Mouse (Mus musculus) natural killer cell, adult 2 months (primary cell): ENCODE data around the gene Mrps12.
"Not testable (repeated sequence)": the region's sequence is repeated elsewhere in the genome, so short reads cannot be mapped to it uniquely, and the experiment has no call there.

ENCODE experiments used
- DNase-seq, 2 experiments: peaks; one replicate each; pipeline ENCODE4 v3.0.0; 2022; ENCODE audit warnings: low spot score in 2 of 2

Mrps12 gene

DNA sequence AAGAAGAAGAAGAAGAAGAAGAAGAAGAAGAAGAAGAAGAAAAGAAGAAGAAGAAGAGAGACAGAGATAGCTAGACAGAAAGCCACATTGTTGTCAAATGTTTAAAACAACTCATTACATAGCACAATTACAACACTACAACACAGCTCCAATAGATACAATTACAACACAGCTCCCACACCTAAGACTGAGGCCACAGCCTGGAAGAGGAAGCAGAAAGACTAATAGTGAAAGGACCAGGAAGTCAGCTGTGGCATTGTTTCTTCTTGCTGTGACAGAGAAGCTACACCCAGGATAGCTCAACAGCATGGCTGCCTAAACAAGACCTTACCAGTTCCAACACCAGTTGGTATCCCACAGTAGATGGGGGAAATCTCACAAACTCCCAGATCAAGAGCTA, 32.2 kb downstream of the Mrps12 start:
- no peak for DNase-seq

DNA sequence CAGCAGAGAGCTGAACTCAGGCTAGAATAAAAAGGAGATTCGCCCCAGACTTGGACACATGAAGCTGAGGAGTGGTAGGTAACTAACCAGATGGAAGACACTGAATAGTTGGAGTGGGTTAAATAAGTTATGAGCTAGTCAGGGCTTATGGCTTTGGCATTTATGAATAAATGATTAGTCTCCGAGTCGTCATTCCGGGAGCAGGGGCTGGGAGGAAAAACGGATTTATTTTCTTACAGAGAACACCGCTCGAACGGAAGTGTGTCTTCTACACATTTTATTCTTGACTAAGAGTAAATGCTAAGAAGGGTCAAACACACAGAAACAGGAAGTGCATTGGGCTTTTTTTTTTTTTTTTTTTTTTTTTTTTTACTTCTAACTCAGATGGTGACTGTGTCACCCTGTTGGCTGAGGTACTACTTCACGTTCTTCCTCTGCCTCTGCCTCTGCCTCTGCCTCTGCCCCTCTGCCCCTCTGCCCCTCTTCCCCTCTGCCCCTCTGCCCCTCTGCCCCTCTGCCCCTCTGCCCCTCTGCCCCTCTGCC, 38.9 kb downstream of the Mrps12 start:
- DNase-seq, result peak in 1 of 2 experiments; percentile 17

DNA sequence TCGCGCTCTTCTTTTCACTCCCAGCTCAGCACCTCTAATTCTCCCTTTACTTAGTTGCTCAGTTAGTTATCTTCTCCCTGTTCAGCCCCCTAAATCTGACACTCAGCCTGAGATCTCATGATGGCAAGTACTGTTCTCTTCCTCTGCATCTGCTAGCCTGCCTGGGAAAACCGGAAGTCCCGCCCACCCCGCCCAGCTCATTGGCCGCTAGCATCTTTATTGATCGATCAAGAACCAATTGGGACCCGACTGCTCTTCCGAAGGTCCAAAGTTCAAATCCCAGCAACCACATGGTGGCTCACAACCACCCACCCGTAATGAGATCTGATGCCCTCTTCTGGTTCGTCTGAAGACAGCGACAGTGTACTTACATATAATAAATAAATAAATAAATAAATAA, 40.3 kb downstream of the Mrps12 start:
- not testable (repeated sequence) for DNase-seq

DNA sequence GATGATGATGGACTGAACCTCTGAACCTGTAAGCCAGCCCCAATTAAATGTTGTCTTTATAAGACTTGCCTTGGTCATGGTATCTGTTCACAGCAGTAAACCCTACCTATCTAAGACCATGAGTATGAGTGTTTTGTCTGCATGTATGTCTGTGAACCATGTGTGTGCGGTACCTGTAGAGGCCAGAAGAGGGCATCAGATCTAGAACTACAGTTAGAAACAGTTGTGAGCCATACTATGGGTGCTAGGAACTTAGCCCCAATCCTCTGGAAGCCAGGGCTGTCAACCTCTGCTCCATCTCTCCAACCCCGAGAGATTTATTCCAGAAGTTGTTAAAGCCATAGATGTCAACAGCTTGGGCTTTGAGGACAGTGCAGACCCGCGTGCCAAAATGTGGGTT, 41.4 kb downstream of the Mrps12 start:
- no peak for DNase-seq

DNA sequence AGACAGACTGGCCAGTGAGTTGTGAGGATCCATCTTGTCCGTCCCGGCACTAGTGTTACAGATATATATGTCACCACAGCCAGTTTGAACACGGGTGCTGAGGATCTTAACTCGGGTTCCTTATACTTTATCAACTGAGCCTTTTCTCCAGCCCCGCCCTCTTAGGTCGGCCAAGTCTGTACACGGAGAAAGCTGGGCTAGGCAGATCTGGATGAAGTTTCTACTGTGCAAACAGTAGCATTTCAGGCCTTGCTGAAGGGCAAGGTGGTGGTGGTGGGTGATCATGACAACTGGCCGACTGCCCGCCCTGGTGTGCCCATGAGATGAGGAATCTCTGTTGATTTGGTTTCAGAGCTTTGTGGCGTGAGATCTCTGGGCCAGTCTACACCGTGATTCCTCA, 44.3 kb downstream of the Mrps12 start:
- DNase-seq, result no peak

DNA sequence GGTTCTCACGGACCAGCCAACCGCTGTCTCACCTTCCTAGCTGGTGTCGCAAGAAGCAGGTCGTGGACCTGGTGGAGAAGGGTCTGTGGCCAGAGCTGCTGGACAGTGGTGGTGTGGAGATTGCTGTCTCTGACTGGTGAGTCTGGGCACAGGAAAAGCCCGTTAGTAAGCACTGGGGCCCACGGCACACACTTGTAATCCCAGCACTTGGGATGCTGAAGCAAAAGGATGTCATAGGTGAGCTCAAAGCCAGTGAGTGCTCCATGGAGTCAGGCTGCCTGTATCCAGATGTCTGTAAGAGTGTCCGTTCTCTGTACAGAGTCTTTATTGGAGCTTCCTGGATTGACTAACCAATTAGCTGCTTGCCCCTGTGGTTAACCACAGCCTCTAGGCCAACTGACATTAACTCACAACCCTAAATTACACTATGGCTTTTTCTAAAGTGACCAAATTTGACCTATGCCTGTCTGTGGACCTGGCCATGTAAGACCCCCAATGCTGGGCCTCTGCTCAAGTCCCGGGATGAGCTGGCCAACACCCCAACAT, 46.6 kb downstream of the Mrps12 start:
- peak; percentile 53 to 69 for DNase-seq

DNA sequence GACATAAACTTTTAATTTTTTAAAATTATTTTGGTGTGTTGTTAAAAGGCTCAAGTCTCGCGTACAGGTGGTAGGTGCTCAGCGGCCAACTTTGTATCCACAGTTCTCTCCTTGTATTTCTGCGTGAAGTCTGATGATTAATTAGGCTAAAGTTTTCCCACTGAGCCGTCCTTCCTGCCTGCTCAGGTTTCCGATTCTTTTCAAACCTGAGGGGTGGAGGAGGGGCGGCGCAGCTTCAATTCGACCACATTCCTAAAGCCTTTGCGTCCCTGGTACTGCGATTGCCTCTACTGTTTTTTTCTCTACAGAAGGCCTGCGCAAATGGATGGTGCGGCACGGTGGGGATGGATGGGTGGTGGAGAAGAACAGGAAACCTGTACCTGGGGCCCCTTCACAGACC, 47.2 kb downstream of the Mrps12 start:
- DNase-seq, result peak in 1 of 2 experiments; percentile 11

DNA sequence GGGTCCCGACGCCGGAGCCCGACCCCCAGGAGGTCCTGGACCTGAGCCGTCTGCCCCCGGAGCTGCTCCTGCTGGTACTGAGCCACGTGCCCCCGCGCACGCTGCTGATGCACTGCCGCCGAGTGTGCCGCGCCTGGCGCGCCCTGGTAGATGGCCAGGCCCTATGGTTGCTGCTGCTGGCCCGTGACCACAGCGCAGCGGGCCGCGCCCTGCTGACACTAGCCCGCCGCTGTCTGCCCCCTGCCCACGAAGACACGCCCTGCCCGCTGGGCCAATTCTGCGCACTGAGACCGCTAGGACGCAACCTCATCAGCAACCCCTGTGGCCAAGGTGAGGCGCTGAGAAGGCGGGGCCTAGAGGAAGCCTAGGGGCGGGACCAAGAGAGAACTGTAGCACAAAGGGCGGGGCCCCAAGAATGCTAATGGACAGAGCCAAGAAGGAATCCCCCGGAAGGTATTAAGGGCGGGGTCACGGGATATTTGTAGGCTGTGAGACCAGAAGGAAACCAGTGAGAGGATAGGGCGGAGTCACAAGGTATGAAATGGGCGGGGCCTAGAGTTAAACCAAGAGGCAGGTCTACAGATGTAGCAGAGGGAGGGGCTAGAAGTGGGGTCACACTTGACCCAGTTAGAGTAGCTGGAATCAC, 48.2 kb downstream of the Mrps12 start:
- DNase-seq, result peak; percentile 96 to 100

DNA sequence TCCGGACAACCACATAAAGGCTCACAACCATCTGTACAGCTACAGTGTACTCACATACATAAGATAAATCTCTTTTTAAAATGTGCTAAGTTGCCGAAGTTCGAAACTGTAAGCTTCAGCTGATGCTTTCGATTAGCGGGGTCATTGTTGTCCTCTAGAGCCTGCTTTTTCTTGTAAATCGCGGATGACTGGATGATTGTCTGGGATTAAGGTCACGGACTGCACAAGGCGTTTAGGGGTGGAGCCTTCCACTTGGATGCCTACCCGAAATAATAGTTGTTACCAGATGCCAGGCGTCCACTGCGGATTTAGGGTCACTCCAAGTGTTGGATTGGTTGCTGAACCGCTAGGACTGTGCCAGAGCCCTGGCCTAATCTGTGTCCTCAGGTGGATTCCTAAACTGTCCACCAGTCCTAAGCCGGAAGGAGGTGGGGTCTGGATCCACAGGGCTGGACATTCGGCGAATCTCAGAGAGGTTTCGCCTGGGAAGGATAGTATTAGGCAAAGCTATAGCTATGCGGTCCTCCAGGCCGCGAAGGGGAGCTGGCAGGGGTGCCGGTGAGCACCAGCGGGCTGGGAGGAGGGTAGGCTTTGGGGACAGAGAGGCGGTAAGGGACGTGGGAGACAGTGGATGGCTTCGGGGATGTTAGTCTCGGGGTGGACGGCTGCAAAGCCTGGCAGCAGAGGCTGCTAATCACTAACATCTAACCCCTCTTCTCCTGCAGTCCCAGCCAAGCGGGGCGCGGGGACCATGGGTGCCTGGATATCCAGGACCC, 48.9 kb downstream of the Mrps12 start, which contains the start of gene Fbxo27:
Fbxo27 (plus strand) TSS at position 305 of the 776 bp plus-strand sequence.
- DNase-seq, result no peak

DNA sequence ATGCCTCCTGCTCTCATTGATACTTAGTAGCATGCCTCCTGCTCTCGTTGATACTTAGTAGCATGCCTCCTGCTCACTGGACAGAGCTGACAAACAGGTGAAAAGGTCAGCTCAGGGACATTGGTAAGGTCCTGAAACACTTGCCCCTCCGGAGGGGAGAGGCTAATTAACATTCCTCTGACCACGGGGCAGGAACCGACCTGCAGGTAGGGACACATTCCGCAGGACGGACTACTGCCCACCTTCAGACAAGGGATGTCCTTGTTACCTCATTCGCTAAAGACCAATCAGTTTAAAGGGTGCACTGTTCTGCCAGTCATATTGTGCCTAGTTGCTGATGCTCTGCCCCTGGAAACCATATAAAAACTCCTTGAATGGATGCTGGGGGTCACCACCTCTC, 50.5 kb downstream of the Mrps12 start:
- no peak for DNase-seq
